Mouse (Mus musculus): Measurements from ENCODE around the gene Ift43. TPM values are rescaled to one million over a fixed set of nuclear protein-coding genes. Genes with fewer than 3 reads are reported as not detected.

The Ift43 gene
- polyA plus RNA-seq (2011; ENCODE audit: insufficient read length, low read depth, missing spikeins), result 44.2 and 52.6 TPM in 2 replicates

DNA sequence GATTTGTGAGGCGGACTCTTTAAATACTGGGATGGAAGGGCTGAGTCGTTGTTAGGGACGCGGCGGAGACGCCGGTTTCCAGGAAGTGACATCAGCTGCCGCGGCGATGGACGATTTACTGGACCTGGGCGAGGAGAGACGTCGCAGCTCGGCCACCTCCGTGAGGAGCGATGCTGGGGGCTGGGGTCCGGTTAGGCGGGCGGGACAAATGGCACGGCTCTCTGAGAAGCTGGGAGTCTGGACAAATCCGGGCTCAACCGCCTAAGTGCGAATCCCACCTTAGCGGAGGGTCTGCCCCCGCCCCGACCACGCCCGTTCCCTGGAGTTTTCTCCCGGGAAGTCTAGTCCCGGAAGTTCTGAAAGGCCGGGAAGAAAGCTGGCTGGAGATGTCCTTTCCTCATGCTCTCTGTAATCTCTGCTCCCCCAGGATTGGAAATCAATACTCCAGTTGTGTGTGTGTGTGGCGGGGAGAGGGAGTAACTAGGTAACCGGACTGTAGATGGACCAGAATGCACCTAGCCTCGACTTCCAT, at the start of gene Ift43:
Ift43 (plus strand) TSS at position 61 of the 532 bp plus-strand sequence.
- peak within 1 kb of the TSS; percentile 23 for H3K27ac ChIP-seq (ENCODE audit: insufficient read depth, low read length)
- H3K4me3 ChIP-seq (ENCODE audit: insufficient read depth, low read length), result peak within 1 kb of the TSS; percentile 77
- TF ChIP-seq POLR2A (IDR thresholded peaks at IDR 0.05; ENCODE audit: low read depth, low read length) (peak; percentile 71), CTCF (IDR thresholded peaks at IDR 0.05; ENCODE audit: borderline replicate concordance, insufficient read depth, low read length) (no peak)
- H3K4me1 ChIP-seq (ENCODE audit: control insufficient read depth, insufficient read depth, low read length), result peaks cover 6% of the 10 kb centered on the region

DNA sequence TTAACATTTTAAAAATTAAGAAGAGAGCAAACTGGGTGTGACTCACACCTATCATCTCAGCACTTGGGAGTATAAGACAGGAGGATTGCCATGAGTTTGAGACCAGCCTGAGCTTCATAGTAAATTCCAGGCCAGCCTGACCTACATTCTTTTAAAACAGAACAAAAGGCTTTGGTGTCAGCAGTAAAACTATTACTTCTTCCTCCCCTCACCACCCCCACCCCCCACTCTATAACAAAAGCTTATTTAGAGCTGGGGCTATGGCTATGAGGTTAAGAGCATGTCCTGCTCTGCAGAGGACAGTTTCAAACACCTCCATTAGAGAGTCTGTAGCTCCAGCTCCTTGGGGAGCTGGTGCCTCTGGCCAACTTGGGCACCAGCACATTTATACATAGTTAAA, 46.8 kb upstream of the Ift43 start:
- no peak for TF ChIP-seq POLR2A (IDR thresholded peaks at IDR 0.05; ENCODE audit: low read depth, low read length)
- Histone ChIP-seq H3K4me1 (ENCODE audit: control insufficient read depth, insufficient read depth, low read length) (peaks cover 7% of the 10 kb centered on the region; the same call in 1 of the 2 replicates), H3K4me3 (ENCODE audit: insufficient read depth, low read length) (no peak overlapping the region), H3K27ac (ENCODE audit: insufficient read depth, low read length) (no peak overlapping the region)

DNA sequence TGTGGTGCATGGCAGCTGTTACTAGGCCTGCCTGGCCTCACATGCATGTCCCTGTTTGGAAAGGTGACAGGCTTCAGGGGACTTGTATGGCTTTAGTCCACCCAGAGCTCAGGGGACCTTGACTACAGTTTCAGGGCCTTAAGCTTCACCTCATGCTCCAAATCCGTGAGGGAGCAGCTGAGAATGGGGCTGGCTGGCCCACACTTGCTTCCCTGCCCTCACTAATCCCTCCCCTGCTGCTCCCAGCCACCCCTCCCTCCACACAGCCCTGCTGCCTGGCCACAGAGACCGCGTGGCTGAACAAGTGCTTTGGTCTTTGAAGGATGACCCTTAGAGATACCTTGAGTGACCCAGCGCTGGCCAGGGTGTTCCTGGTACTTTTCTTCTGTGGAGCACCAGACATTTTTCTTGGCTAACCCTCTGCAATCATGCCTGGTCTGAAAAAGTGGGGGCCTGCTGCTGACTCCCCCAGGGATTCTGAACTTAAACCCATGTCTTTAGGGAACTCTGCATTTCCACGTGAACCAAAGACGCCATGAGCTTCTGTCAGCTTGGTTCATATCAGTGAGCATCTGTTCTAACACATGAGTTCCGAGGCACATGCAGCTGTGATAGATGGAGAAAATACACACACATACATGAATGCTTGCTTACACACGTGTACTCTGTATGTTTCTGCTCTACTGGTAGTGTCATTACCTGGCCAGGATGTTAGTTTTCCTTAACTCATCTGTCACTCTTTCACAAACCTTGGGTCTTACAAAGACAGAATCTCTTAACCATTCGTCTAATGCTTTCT, 45.8 kb upstream of the Ift43 start:
- Histone ChIP-seq H3K4me1 (ENCODE audit: control insufficient read depth, insufficient read depth, low read length) (peaks cover 7% of the 10 kb centered on the region; the same call in 1 of the 2 replicates), H3K27ac (ENCODE audit: insufficient read depth, low read length) (peak overlapping the region; percentile 22; the same call in 1 of the 2 replicates), H3K4me3 (ENCODE audit: insufficient read depth, low read length) (no peak overlapping the region)
- TF ChIP-seq CTCF (IDR thresholded peaks at IDR 0.05; ENCODE audit: borderline replicate concordance, insufficient read depth, low read length) (no peak), POLR2A (IDR thresholded peaks at IDR 0.05; ENCODE audit: low read depth, low read length) (no peak)

DNA sequence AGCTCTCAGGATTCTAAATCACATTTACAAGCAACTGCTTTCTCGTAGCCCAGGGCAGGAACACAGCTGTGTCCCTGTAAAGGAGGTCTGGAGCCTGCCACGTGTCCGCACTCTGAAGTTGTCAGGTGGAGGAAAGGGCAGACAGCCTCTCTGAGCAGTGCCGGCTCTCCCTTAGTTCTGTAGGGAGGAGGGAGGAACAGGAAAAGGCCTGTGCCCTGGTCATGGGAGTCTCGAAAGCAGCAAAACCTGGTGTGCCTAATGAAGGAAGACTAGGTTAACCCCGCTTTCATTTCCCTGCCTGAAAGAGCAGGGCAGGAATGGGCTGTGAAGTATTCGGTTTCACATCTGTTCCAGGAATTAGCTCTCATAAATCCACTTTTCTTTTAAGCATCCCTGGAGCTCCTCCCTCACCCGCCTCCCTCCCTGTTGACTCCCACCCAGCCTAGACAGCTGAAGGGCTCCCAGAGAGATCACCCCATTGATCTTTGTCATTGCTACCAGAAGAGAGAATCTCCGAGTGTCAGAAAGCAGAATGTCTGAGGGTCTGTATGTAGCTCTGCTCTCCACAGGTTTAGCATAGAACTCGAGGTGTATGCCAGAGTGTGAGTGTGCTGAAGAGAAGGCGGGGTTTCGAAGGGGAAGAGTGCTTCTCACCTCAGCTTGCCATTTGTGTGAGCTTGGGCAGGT, 45.0 kb upstream of the Ift43 start:
- no peak for TF ChIP-seq POLR2A (IDR thresholded peaks at IDR 0.05; ENCODE audit: low read depth, low read length)
- no peak for TF ChIP-seq CTCF (IDR thresholded peaks at IDR 0.05; ENCODE audit: borderline replicate concordance, insufficient read depth, low read length)
- peak overlapping the region; percentile 22; the same call in 1 of the 2 replicates for H3K27ac ChIP-seq (ENCODE audit: insufficient read depth, low read length)
- H3K4me3 ChIP-seq (ENCODE audit: insufficient read depth, low read length), result no peak overlapping the region
- H3K4me1 ChIP-seq (ENCODE audit: control insufficient read depth, insufficient read depth, low read length), result peaks cover 7% of the 10 kb centered on the region; the same call in 1 of the 2 replicates

DNA sequence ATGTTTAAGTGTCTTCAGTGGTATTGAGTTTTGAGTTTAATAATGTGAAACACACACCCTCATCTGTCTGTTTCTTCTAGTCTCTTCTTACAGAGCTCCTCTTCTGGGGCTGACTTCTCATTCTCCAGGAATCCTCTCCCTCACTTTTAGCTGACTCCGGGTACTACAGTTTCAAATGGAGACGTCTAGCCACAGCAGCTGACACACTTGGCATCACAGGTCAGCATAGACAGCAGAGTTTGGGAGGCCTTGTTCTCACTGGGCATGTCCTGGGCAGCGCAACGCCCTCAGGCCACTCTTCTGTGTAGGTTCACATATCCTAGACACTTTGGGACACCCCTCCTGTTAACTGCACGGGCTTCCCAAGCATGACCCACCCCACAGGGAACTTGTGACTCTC, 43.3 kb upstream of the Ift43 start:
- peak overlapping the region; percentile 48 for H3K27ac ChIP-seq (ENCODE audit: insufficient read depth, low read length)
- no peak for TF ChIP-seq CTCF (IDR thresholded peaks at IDR 0.05; ENCODE audit: borderline replicate concordance, insufficient read depth, low read length)
- H3K4me1 ChIP-seq (ENCODE audit: control insufficient read depth, insufficient read depth, low read length), result peaks cover 7% of the 10 kb centered on the region; the same call in 1 of the 2 replicates

DNA sequence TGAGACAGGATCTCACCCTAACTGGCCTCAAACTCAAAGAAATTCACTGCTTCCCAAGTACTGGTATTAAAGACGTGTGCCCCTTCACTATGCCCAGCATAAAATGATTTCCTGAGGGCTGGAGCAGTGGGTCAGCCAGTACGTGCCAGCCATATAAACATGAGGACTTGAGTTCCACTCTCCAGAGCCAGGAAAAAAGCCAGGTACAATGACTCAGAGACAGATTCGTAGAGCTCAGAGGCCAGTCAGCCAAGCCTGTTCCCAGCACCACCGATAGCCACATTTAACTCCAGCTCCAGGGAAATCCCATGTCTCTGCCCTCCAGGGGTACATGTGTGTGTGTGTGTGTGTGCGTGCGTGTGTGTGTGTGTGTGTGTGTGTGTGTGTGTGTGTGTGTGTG, 42.6 kb upstream of the Ift43 start:
- Histone ChIP-seq H3K27ac (ENCODE audit: insufficient read depth, low read length) (no peak overlapping the region), H3K4me1 (ENCODE audit: control insufficient read depth, insufficient read depth, low read length) (peaks cover 7% of the 10 kb centered on the region; the same call in 1 of the 2 replicates), H3K4me3 (ENCODE audit: insufficient read depth, low read length) (no peak overlapping the region)
- TF ChIP-seq CTCF (IDR thresholded peaks at IDR 0.05; ENCODE audit: borderline replicate concordance, insufficient read depth, low read length), result no peak

More for the DNA sequence above, 43.3 kb upstream of the Ift43 start:
- H3K4me3 ChIP-seq (ENCODE audit: insufficient read depth, low read length), result no peak overlapping the region

DNA sequence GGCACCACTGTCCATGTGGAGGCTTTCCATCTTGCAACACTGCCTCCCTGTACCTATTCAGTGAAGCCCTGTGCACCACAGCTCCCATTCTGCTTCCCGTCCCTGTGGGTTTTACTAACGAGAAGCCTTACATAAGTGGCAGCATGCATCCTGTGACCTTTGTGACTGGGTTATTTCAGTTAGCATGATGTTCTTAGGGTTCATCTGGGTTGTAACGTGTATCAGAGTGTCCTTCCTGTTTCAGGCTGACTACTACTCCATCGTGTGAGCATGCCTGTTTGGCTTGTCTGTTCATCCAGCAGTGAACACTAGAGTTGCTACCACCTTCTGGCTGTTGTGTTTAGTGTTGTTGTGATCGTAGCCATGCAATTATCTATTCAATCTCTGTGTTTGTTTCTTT, 36.2 kb upstream of the Ift43 start:
- no peak overlapping the region for H3K4me3 ChIP-seq (ENCODE audit: insufficient read depth, low read length)
- H3K4me1 ChIP-seq (ENCODE audit: control insufficient read depth, insufficient read depth, low read length), result no peaks in the 10 kb centered on the region
- no peak overlapping the region for H3K27ac ChIP-seq (ENCODE audit: insufficient read depth, low read length)
- no peak for TF ChIP-seq POLR2A (IDR thresholded peaks at IDR 0.05; ENCODE audit: low read depth, low read length)
- TF ChIP-seq CTCF (IDR thresholded peaks at IDR 0.05; ENCODE audit: borderline replicate concordance, insufficient read depth, low read length), result no peak

DNA sequence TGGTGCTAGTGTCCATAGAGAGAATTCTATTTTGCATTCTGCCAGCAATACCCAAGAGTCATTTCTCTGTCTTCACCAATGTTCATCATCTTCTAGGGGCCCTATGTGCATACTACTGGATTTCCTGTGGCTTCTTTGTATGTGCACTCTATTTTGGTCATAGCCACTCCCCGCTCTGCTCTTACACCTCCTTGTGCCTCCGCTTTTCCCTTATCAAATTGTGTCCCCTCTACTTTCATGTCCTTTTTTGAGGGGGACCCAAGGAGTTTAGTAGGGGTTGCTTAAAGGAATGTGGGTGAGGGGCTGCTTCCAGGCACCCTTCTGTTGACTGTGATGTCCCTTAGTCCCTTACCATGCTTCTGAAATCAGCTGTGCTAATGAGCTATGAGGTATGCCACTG, 35.6 kb upstream of the Ift43 start:
- H3K4me1 ChIP-seq (ENCODE audit: control insufficient read depth, insufficient read depth, low read length), result no peaks in the 10 kb centered on the region
- H3K27ac ChIP-seq (ENCODE audit: insufficient read depth, low read length), result no peak overlapping the region
- no peak overlapping the region for H3K4me3 ChIP-seq (ENCODE audit: insufficient read depth, low read length)
- TF ChIP-seq POLR2A (IDR thresholded peaks at IDR 0.05; ENCODE audit: low read depth, low read length), result no peak
- TF ChIP-seq CTCF (IDR thresholded peaks at IDR 0.05; ENCODE audit: borderline replicate concordance, insufficient read depth, low read length), result no peak

DNA sequence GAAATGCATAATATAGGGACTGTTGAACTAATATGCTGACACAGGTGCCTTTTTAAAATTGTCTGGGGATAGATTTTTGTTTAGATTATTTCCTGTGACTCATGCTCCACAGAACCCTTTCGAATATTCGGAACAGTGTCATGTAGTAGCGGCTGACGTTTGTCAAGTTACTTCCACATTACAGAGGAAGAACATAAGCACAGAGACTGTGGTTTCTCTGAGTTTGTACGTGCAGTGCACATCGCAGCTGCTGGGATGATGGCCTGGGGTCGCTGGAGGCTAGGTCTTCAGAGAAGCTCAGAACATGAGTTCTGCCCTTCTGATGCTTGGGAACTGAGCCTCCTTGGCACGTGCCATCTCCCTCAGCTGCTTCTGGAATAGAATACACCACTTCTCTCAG, 35.0 kb upstream of the Ift43 start:
- TF ChIP-seq CTCF (IDR thresholded peaks at IDR 0.05; ENCODE audit: borderline replicate concordance, insufficient read depth, low read length), result no peak
- TF ChIP-seq POLR2A (IDR thresholded peaks at IDR 0.05; ENCODE audit: low read depth, low read length), result no peak
- Histone ChIP-seq H3K4me3 (ENCODE audit: insufficient read depth, low read length) (no peak overlapping the region), H3K4me1 (ENCODE audit: control insufficient read depth, insufficient read depth, low read length) (no peaks in the 10 kb centered on the region), H3K27ac (ENCODE audit: insufficient read depth, low read length) (no peak overlapping the region)

DNA sequence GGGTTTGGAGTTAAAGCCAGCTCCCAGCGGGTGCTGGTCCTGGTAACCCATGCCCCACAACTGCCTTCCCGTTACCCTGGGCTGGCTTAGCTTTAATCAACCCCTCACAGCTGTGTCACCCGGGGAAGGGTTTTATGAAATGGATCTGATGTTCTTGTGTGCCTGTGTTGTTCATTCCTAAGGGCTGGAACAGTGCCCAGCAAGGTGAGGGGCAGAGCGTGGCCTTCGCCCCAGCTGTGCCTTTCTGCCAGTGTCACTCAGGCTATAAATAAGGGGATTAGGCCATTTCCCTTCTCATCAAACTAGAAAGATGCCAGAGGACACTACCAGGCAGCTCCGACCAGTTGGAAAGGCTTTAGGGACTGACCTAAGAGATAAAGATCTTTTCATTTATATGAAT, 32.5 kb upstream of the Ift43 start:
- Histone ChIP-seq H3K4me1 (ENCODE audit: control insufficient read depth, insufficient read depth, low read length) (no peaks in the 10 kb centered on the region), H3K27ac (ENCODE audit: insufficient read depth, low read length) (no peak overlapping the region), H3K4me3 (ENCODE audit: insufficient read depth, low read length) (no peak overlapping the region)
- TF ChIP-seq POLR2A (IDR thresholded peaks at IDR 0.05; ENCODE audit: low read depth, low read length) (no peak), CTCF (IDR thresholded peaks at IDR 0.05; ENCODE audit: borderline replicate concordance, insufficient read depth, low read length) (no peak)
